Mouse (Mus musculus) urinary bladder, adult 2 months (tissue): ENCODE results near the gene H2-D1. TPM values are rescaled to one million over a fixed set of nuclear protein-coding genes. Genes with fewer than 3 reads are reported as not detected.
A peak's percentile ranks its signal among the peaks of the same experiment; 100 is the strongest.

Experiments used
- DNase-seq: peaks from one replicate; pipeline ENCODE4 v3.0.0; 2022; ENCODE audit warnings: low spot score
- polyA plus RNA-seq: library from polyadenylated mRNA; depleted of rRNA; stranded (reverse); fragments of >200 nt; gene quantifications from 2 replicates; pipeline ENCODE4 v1.2.3, GENCODE M21; 2012

H2-D1 gene
- polyA plus RNA-seq, 1 experiment, result 606 TPM

GRCm38 (mm10) chr17:35240384-35241304 lies 21.9 kb upstream of the H2-D1 start:
- no peak for DNase-seq

- peak; percentile 96 for DNase-seq
Observed at GRCm38 (mm10) chr17:35241305-35242014, 21.1 kb upstream of the H2-D1 start, which contains the start of gene Ddx39b. Gene Ddx39b, plus strand, starts transcription at chr17:35241746.

- no peak for DNase-seq
Observed at GRCm38 (mm10) chr17:35242015-35242941, 20.3 kb upstream of the H2-D1 start.

GRCm38 (mm10) chr17:35243086-35243485 lies 19.4 kb upstream of the H2-D1 start:
- DNase-seq, result no peak

- DNase-seq, result no peak
Observed at GRCm38 (mm10) chr17:35244999-35245398, 17.5 kb upstream of the H2-D1 start.

- no peak for DNase-seq
Observed at GRCm38 (mm10) chr17:35245731-35246623, 16.6 kb upstream of the H2-D1 start.

- no peak for DNase-seq
Observed at GRCm38 (mm10) chr17:35247144-35247543, 15.4 kb upstream of the H2-D1 start.

GRCm38 (mm10) chr17:35248986-35249385 lies 13.5 kb upstream of the H2-D1 start:
- no peak for DNase-seq

- no peak for DNase-seq
Observed at GRCm38 (mm10) chr17:35249451-35250197, 12.9 kb upstream of the H2-D1 start.

- DNase-seq, result no peak
Observed at GRCm38 (mm10) chr17:35250348-35251120, 12.0 kb upstream of the H2-D1 start.

GRCm38 (mm10) chr17:35251162-35251719 lies 11.3 kb upstream of the H2-D1 start:
- no peak for DNase-seq

GRCm38 (mm10) chr17:35251981-35252380 lies 10.5 kb upstream of the H2-D1 start:
- no peak for DNase-seq

GRCm38 (mm10) chr17:35252619-35253292 lies 9.8 kb upstream of the H2-D1 start:
- DNase-seq, result no peak

GRCm38 (mm10) chr17:35253293-35254093 lies 9.0 kb upstream of the H2-D1 start:
- DNase-seq, result no peak

GRCm38 (mm10) chr17:35254241-35255098 lies 8.1 kb upstream of the H2-D1 start:
- no peak for DNase-seq

- DNase-seq, result no peak
Observed at GRCm38 (mm10) chr17:35255301-35255700, 7.2 kb upstream of the H2-D1 start.
